Mouse (Mus musculus): ENCODE measurements at regions not wholly inside any gene's neighbourhood (a gene's known extent, or its start where the extent isn't known, plus 50 kb on each side); places are given as distances from the start of the nearest gene placed in this dataset.

DNA sequence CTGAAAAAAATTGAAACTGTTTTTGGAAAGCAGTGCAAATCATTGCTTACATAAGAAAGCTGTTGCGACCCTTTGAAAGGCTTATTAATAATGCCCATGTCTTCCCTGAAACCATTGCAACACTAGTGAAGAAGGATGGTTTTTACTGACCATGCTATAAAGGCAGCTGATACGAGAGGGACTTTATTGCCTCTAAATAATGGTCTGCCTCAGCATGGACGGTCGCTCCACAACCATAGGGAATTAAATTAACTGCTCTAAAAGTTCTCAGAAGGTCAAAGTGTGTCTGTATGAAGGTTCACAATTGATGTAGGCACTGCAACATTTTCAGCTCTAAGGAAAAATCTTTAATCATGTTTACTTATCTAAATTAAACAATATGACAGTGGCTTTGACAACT lies 429.6 kb downstream of the Tmem135 start:
- TF ChIP-seq CTCF (IDR thresholded peaks at IDR 0.05; ENCODE audit: borderline replicate concordance, extremely low read depth, insufficient read depth, insufficient read length) (no peak), POLR2A (IDR thresholded peaks at IDR 0.05; ENCODE audit: borderline replicate concordance, extremely low read depth, insufficient read depth, insufficient read length, poor library complexity, severe bottlenecking) (no peak)
